Mouse (Mus musculus) neural tube, embryonic 14.5 days (tissue): Measurements from ENCODE around the gene Sept5. TPM values are rescaled to one million over a fixed set of nuclear protein-coding genes. Genes with fewer than 3 reads are reported as not detected.

Experiments used
- ATAC-seq: fragments of 200-750 bp; cut with Nextera tagmentation; 2 replicates; pipeline ENCODE4 v1.8.0; 2017; ENCODE audit warnings: low read depth, mild to moderate bottlenecking, moderate TSS enrichment, moderate library complexity
- H3K27ac ChIP-seq: fragments of 300-500 bp; sonication (generic); 2 replicates; pipeline ENCODE4 v1.5.1; 2014; ENCODE audit warnings: low read depth, mild to moderate bottlenecking, control low read depth, low read length, moderate library complexity, mixed read lengths
- H3K27me3 ChIP-seq: fragments of 300-500 bp; sonication (generic); 2 replicates; pipeline ENCODE4 v1.6.1; 2014; ENCODE audit warnings: low read length; ENCODE audit not compliant: control insufficient read depth, insufficient read depth
- H3K36me3 ChIP-seq: fragments of 300-500 bp; sonication (generic); 2 replicates; pipeline ENCODE4 v1.6.1; 2014; ENCODE audit warnings: low read length, mixed read lengths; ENCODE audit not compliant: control insufficient read depth, insufficient read depth
- H3K4me1 ChIP-seq: fragments of 300-500 bp; sonication (generic); 2 replicates; pipeline ENCODE4 v1.6.1; 2014; ENCODE audit warnings: low read length; ENCODE audit not compliant: control insufficient read depth, insufficient read depth
- H3K4me2 ChIP-seq: fragments of 300-500 bp; sonication (generic); 2 replicates; pipeline ENCODE4 v1.6.1; 2014; ENCODE audit warnings: mild to moderate bottlenecking, low read depth, low read length, control low read depth
- H3K4me3 ChIP-seq: fragments of 300-500 bp; sonication (generic); 2 replicates; pipeline ENCODE4 v1.5.1; 2014; ENCODE audit warnings: low read depth, low read length, control low read depth, mixed read lengths
- H3K9ac ChIP-seq: fragments of 300-500 bp; sonication (generic); replicated peaks from 2 replicates; pipeline ENCODE4 v1.6.1; 2014; ENCODE audit warnings: low read depth, mild to moderate bottlenecking, control low read depth, low read length, mixed read lengths
- H3K9me3 ChIP-seq: fragments of 300-500 bp; sonication (generic); 2 replicates; pipeline ENCODE4 v1.6.1; 2016; ENCODE audit warnings: low read length; ENCODE audit not compliant: control insufficient read depth
- WGBS: fragments of 180-500 bp; shearing (Covaris S2); extraction: QIAGEN DNeasy Blood & Tissue Kit; methylation state at CpG from one replicate; pipeline ENCODE4 v1.1.7; 2014; 5-methylcytosine and 5-hydroxymethylcytosine counted together
- polyA plus RNA-seq: library from polyadenylated mRNA; unstranded; fragments of >200 nt; fragmentation: Nextera tagmentation; extraction: Ambion mirVana; gene quantifications from 2 replicates; pipeline ENCODE4 v1.2.1, GENCODE M21; 2014

Sept5 gene
- polyA plus RNA-seq, 1 experiment from 2014 or later: 179 TPM

GRCm38 (mm10) chr16:18608226-18608625, 21.5 kb downstream of the Sept5 start:
- H3K36me3 ChIP-seq: no peaks in the 10 kb centered on the region
- H3K4me2 ChIP-seq: no peak overlapping the region
- 3% methylated on average over 11 of the region's 11 CpGs for WGBS

DNA sequence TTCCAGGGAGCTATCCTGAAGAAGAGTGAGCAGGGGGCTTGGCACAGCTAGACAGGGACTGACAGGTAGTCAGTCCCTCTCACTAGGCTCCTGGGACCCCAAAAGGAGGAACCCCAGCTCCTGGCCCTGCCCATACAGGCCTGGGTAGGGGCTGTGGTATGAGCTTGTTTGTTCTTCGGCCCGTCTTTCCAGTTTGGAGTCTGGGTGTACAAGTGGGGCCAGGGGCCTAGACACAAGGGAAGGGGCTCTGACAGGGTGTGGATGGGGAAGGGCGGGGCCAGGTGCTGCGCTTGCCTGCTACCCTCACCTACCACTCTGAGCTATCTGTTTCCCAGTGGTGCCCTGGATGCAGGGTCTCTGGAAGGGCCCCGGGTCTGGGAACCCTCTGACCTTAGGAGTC, 24.0 kb downstream of the Sept5 start:
- H3K27ac ChIP-seq: no peak overlapping the region
- no peaks in the 10 kb centered on the region for H3K4me1 ChIP-seq
- 0 out of 2 replicates have a peak, but pooled peaks cover 3% of the 10 kb centered on the region for H3K27me3 ChIP-seq
- H3K9ac ChIP-seq: no peak overlapping the region
- no peaks in the 10 kb centered on the region for H3K36me3 ChIP-seq
- H3K4me2 ChIP-seq: no peak overlapping the region
- ATAC-seq: no peak
- no peaks in the 10 kb centered on the region for H3K9me3 ChIP-seq
- no peak overlapping the region for H3K4me3 ChIP-seq
- 74% methylated on average over 5 of the region's 5 CpGs for WGBS

More at GRCm38 (mm10) chr16:18608226-18608625, 21.5 kb downstream of the Sept5 start:
- no peaks in the 10 kb centered on the region for H3K9me3 ChIP-seq
- no peak overlapping the region for H3K9ac ChIP-seq
- H3K27me3 ChIP-seq: 0 out of 2 replicates have a peak, but pooled peaks cover 3% of the 10 kb centered on the region
- ATAC-seq: no peak
- H3K4me3 ChIP-seq: no peak overlapping the region
- no peaks in the 10 kb centered on the region for H3K4me1 ChIP-seq
- H3K27ac ChIP-seq: no peak overlapping the region

DNA sequence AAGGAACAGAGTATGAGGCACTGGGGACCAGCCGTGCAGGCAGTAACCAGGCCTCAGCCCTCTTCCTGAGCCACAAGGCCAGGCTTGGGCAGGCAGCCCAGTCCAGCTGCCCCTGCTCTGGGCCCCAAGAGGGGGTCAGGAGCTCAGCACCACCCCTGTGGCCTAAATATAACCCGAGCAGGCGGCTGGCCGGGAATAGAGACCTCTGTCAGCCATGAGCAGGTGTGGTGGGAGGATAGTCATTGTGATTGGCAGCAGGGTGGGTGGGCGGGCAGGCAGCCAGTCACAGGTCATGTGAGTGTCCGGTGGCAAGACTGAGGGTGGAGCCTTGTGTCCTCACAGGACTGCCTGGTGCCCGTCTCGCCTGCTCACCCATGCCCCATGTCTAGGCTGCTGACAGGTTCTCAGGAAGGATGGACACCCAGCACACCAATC, 25.5 kb downstream of the Sept5 start:
- no peaks in the 10 kb centered on the region for H3K4me1 ChIP-seq
- whole genome bisulfite sequencing: 64% methylated on average over 8 of the region's 8 CpGs
- no peak for ATAC-seq
- no peak overlapping the region for H3K4me2 ChIP-seq
- H3K9me3 ChIP-seq: no peaks in the 10 kb centered on the region
- 0 out of 2 replicates have a peak, but pooled peaks cover 3% of the 10 kb centered on the region for H3K27me3 ChIP-seq
- no peaks in the 10 kb centered on the region for H3K36me3 ChIP-seq
- H3K9ac ChIP-seq: no peak overlapping the region
- no peak overlapping the region for H3K4me3 ChIP-seq
- H3K27ac ChIP-seq: no peak overlapping the region

DNA sequence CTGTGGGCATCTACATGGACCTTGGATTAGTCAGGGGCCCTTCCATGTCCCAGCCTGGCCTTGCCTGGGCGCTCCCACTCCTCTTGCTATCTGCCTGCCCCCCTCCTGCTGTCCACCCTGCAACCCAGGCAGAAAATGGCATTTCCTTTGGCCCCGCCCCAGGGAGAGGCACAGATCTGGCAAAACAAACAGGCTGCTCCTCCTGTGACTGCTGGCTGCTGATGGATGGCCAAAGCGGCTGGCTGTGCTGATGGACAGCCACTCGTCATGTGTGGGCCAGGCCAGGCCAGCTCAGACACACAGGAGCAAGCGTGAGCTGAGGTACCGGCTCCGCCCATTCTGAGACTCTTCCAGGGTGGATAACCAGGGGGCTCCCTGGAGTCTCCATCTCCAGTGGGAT, 28.3 kb downstream of the Sept5 start:
- no peak overlapping the region for H3K27ac ChIP-seq
- H3K4me2 ChIP-seq: no peak overlapping the region
- ATAC-seq: no peak
- no peak overlapping the region for H3K4me3 ChIP-seq
- WGBS: 69% methylated on average over 7 of the region's 7 CpGs
- H3K4me1 ChIP-seq: no peaks in the 10 kb centered on the region
- no peaks in the 10 kb centered on the region for H3K9me3 ChIP-seq
- H3K36me3 ChIP-seq: no peaks in the 10 kb centered on the region
- no peak overlapping the region for H3K9ac ChIP-seq
- H3K27me3 ChIP-seq: no peaks in the 10 kb centered on the region

DNA sequence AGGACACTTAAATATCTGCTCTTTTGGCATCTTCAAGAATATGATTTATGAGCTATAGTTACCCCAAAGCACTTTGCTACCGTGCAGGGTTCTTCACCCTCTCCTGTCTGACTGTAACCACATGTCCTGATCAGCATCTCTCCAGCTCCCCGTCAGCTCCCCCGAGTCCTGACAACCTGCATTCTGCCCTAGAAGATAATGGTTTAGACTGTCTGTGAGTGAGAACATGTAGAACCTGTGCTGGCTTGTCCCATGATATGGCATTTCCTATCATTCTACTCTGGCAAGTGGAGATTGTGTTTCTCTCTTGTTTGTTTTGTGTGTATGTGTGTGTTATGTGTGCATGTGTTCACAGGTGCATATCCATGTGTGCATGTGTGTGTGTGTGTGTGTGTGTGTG, 31.7 kb downstream of the Sept5 start:
- no peak for ATAC-seq

GRCm38 (mm10) chr16:18596255-18596654, 33.5 kb downstream of the Sept5 start:
- no peaks in the 10 kb centered on the region for H3K36me3 ChIP-seq
- H3K4me1 ChIP-seq: no peaks in the 10 kb centered on the region
- H3K9ac ChIP-seq: no peak overlapping the region
- H3K4me2 ChIP-seq: no peak overlapping the region
- no peak overlapping the region for H3K27ac ChIP-seq
- H3K9me3 ChIP-seq: no peaks in the 10 kb centered on the region
- 47% methylated on average over 5 of the region's 5 CpGs for WGBS
- ATAC-seq: no peak
- peaks cover 22% of the 10 kb centered on the region for H3K27me3 ChIP-seq
- no peak overlapping the region for H3K4me3 ChIP-seq

More for the DNA sequence above, 31.7 kb downstream of the Sept5 start:
- no peaks in the 10 kb centered on the region for H3K36me3 ChIP-seq
- no peaks in the 10 kb centered on the region for H3K4me1 ChIP-seq
- H3K4me2 ChIP-seq: no peak overlapping the region
- H3K9ac ChIP-seq: no peak overlapping the region
- WGBS: 85% methylated on average over 3 of the region's 3 CpGs
- H3K4me3 ChIP-seq: no peak overlapping the region
- H3K27ac ChIP-seq: no peak overlapping the region
- peaks cover 10% of the 10 kb centered on the region for H3K27me3 ChIP-seq
- H3K9me3 ChIP-seq: no peaks in the 10 kb centered on the region

GRCm38 (mm10) chr16:18593930-18594329, 35.8 kb downstream of the Sept5 start:
- H3K36me3 ChIP-seq: no peaks in the 10 kb centered on the region
- H3K9me3 ChIP-seq: no peaks in the 10 kb centered on the region
- H3K4me2 ChIP-seq: no peak overlapping the region
- H3K27ac ChIP-seq: no peak overlapping the region
- H3K4me1 ChIP-seq: peaks cover 4% of the 10 kb centered on the region
- WGBS: 79% methylated on average over 2 of the region's 2 CpGs
- ATAC-seq: no peak
- no peak overlapping the region for H3K4me3 ChIP-seq
- H3K27me3 ChIP-seq: peaks cover 46% of the 10 kb centered on the region
- no peak overlapping the region for H3K9ac ChIP-seq

- Histone ChIP-seq H3K36me3 (no peaks in the 10 kb centered on the region), H3K27ac (no peak overlapping the region), H3K4me3 (0 out of 2 replicates have a peak overlapping the region, but pooled peaks have one; percentile 10), H3K9ac (no peak overlapping the region), H3K4me2 (0 out of 2 replicates have a peak overlapping the region, but pooled peaks have one; percentile 16), H3K4me1 (peaks cover 14% of the 10 kb centered on the region), H3K27me3 (peaks cover 67% of the 10 kb centered on the region), H3K9me3 (no peaks in the 10 kb centered on the region)
- WGBS: 2% methylated on average over 57 of the region's 59 CpGs
- peak; percentile 26; the same call in 1 of the 2 replicates for ATAC-seq
These were observed 38.4 kb downstream of the Sept5 start for GRCm38 (mm10) chr16:18591047-18592018.
